Mouse (Mus musculus) hindbrain, embryonic 13.5 days (tissue): ENCODE data around the gene 1700028J19Rik. TPM values are rescaled to one million over a fixed set of nuclear protein-coding genes. Genes with fewer than 3 reads are reported as not detected.
"Not testable (repeated sequence)": the region's sequence is repeated elsewhere in the genome, so short reads cannot be mapped to it uniquely, and the experiment has no call there.

Source experiments
- ATAC-seq: fragments of 200-750 bp; cut with Nextera tagmentation; 2 replicates; pipeline ENCODE4 v1.8.0; 2017; ENCODE audit warnings: moderate TSS enrichment; ENCODE audit not compliant: low FRiP score
- H3K27ac ChIP-seq: fragments of 300-500 bp; sonication (generic); 2 replicates; pipeline ENCODE4 v1.5.1; 2015; ENCODE audit warnings: inconsistent platforms, mild to moderate bottlenecking, moderate library complexity
- H3K27me3 ChIP-seq: fragments of 300-500 bp; sonication (generic); 2 replicates; pipeline ENCODE4 v1.6.1; 2015; ENCODE audit warnings: mild to moderate bottlenecking, inconsistent platforms
- H3K36me3 ChIP-seq: fragments of 300-500 bp; sonication (generic); 2 replicates; pipeline ENCODE4 v1.6.1; 2015; ENCODE audit warnings: mild to moderate bottlenecking, inconsistent platforms
- H3K4me1 ChIP-seq: fragments of 300-500 bp; sonication (generic); replicated peaks from 2 replicates; pipeline ENCODE4 v1.6.1; 2015; ENCODE audit warnings: inconsistent platforms
- H3K4me2 ChIP-seq: fragments of 300-500 bp; sonication (generic); 2 replicates; pipeline ENCODE4 v1.6.1; 2015; ENCODE audit warnings: inconsistent platforms, mild to moderate bottlenecking, moderate library complexity
- H3K4me3 ChIP-seq: fragments of 300-500 bp; sonication (generic); 2 replicates; pipeline ENCODE4 v1.5.1; 2015; ENCODE audit warnings: mild to moderate bottlenecking, inconsistent platforms
- H3K9ac ChIP-seq: fragments of 300-500 bp; sonication (generic); 2 replicates; pipeline ENCODE4 v1.6.1; 2015; ENCODE audit warnings: mild to moderate bottlenecking, inconsistent platforms
- H3K9me3 ChIP-seq: fragments of 300-500 bp; sonication (generic); 2 replicates; pipeline ENCODE4 v1.6.1; 2016; ENCODE audit warnings: inconsistent platforms
- WGBS: fragments of 180-500 bp; shearing (Covaris S2); methylation state at CpG from one replicate; pipeline ENCODE4 v1.1.7; 2015; 5-methylcytosine and 5-hydroxymethylcytosine counted together
- polyA plus RNA-seq: library from polyadenylated mRNA; unstranded; fragments of >200 nt; fragmentation: Nextera tagmentation; extraction: Ambion mirVana; gene quantifications from 2 replicates; pipeline ENCODE4 v1.2.1, GENCODE M21; 2015

Gene 1700028J19Rik
- polyA plus RNA-seq, 1 experiment from 2014 or later: 1.5 TPM

DNA sequence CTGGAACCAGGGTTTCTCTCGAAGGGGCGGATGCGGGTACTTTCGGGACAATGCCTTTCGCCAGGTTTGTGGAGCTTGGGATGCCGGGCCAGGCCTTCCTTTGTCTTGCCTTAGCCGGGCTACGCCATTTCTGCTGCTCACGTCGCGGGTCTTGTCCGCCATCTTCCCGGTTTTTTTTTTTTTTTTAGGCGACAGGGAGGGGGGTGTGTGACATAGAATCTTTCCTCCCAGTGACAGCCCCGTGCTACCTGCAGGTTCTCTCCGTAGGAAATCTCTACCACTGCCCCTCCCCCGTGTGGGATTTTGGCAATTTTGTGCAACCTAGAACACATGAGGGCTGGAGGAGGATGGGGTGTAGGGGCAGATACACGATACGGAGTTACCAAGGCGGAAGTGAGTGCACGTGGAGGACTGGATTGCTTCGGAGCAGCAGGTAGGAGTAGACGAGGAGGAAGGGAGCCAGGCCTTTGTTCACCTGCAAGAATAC is 532 bp upstream of the 1700028J19Rik start:
- H3K4me2 ChIP-seq: peak overlapping the region; percentile 82
- WGBS: under 1% methylated on average over 23 of the region's 23 CpGs
- H3K9me3 ChIP-seq: no peaks in the 10 kb centered on the region
- peak overlapping the region; percentile 94 for H3K27ac ChIP-seq
- peak overlapping the region; percentile 78 for H3K4me3 ChIP-seq
- ATAC-seq: peak; percentile 11
- H3K9ac ChIP-seq: peak overlapping the region; percentile 95
- H3K4me1 ChIP-seq: peaks cover 39% of the 10 kb centered on the region
- H3K27me3 ChIP-seq: peaks cover 6% of the 10 kb centered on the region; the same call in 1 of the 2 replicates
- peaks cover 36% of the 10 kb centered on the region for H3K36me3 ChIP-seq

DNA sequence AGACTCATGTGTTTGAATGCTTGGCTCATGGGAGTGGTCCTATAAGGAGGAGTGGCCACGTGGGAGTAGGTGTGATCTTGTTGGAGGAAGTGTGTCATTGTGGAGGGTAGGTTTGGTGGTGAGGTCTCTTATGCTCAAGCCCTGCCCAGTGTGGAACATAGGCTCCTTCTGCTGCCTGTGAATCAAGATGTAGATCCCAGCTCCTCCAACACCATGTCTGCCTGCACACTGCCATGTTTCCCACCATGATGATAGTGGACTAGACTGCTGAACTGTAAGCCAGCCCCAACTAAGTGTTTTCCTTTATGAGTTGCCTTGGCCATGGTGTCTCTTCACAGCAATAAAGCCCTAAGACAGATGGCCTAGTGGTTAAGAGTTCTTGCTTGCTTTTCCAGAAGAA is 2.4 kb downstream of the 1700028J19Rik start:
- Histone ChIP-seq H3K4me2 (no peak overlapping the region), H3K4me3 (no peak overlapping the region), H3K36me3 (peaks cover 11% of the 10 kb centered on the region), H3K27me3 (peaks cover 6% of the 10 kb centered on the region; the same call in 1 of the 2 replicates), H3K4me1 (peaks cover 28% of the 10 kb centered on the region), H3K9ac (no peak overlapping the region), H3K9me3 (no peaks in the 10 kb centered on the region), H3K27ac (no peak overlapping the region)
- ATAC-seq: no peak
- 42% methylated on average over 1 of the region's 1 CpGs for WGBS

DNA sequence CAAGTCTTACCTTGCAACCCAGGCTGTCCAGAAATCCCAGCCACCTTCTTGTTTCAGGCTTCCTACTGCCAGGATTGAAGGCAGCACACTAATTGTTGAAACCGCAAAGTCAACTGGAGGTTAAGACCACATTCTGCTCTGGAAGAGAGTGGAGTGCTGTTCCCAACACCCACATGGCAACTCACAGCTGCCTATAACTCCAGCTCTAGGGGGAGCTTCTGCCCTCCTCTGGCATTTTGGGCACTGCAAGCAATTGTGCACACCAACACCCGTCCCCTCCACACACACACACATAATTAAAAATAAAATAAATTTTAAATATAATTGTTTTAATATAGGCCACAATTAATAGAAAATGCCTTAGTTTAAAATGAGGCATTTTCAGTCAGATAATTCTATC is 5.3 kb downstream of the 1700028J19Rik start:
- Histone ChIP-seq H3K27me3 (peaks cover 6% of the 10 kb centered on the region; the same call in 1 of the 2 replicates), H3K4me1 (peaks cover 11% of the 10 kb centered on the region), H3K36me3 (no peaks in the 10 kb centered on the region), H3K27ac (no peak overlapping the region), H3K9ac (no peak overlapping the region), H3K4me2 (no peak overlapping the region), H3K9me3 (no peaks in the 10 kb centered on the region), H3K4me3 (no peak overlapping the region)
- WGBS: 74% methylated on average over 2 of the region's 2 CpGs
- no peak for ATAC-seq

DNA sequence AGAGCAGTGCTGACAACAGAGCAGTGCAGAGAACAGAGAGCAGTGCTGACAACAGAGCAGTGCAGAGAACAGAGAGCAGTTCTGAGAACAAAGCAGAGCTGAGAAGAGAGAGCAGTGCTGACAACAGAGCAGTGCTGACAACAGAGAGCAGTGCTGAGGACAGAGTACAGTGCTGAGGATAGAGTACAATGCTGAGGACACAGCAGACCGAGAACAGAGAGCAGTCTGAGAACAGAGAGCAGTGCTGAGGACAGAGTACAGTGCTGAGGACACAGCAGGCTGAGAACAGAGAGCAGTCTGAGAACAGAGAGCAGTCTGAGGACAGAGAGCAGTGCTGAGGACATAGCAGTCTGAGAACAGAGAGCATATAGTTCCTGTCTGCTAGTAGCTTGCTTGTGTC is 5.8 kb downstream of the 1700028J19Rik start:
- ATAC-seq: no peak
- 65% methylated on average over 1 of the region's 1 CpGs for WGBS

DNA sequence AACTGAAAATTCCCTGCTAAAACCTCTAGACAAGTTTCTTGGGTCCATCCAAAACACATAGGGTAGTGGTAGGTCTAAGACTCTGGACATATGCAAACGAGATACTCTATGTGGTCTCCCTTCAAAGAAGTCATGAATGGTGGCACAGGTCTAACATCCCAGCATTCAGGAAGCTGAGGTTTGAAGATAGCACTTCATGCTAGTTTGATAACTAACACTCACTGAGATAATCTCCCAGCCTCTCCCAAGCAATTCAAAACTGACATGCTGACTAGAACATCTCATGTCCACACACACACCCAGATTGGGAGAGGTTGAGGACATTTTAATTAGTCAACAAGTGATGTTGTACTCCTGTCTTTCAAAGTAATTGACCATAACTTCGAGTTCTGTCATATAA is 6.6 kb downstream of the 1700028J19Rik start:
- H3K4me1 ChIP-seq: peaks cover 1% of the 10 kb centered on the region; the same call in 1 of the 2 replicates
- peaks cover 6% of the 10 kb centered on the region; the same call in 1 of the 2 replicates for H3K27me3 ChIP-seq
- ATAC-seq: no peak
- 56% methylated on average over 2 of the region's 2 CpGs for WGBS
- no peak overlapping the region for H3K9ac ChIP-seq
- no peaks in the 10 kb centered on the region for H3K36me3 ChIP-seq
- H3K4me2 ChIP-seq: no peak overlapping the region
- no peak overlapping the region for H3K27ac ChIP-seq
- H3K9me3 ChIP-seq: no peaks in the 10 kb centered on the region
- no peak overlapping the region for H3K4me3 ChIP-seq

More for the DNA sequence above, 5.8 kb downstream of the 1700028J19Rik start:
- Histone ChIP-seq H3K4me1 (peaks cover 9% of the 10 kb centered on the region), H3K27me3 (peaks cover 6% of the 10 kb centered on the region; the same call in 1 of the 2 replicates), H3K9ac (no peak overlapping the region), H3K9me3 (no peaks in the 10 kb centered on the region), H3K27ac (no peak overlapping the region), H3K4me2 (no peak overlapping the region), H3K4me3 (no peak overlapping the region), H3K36me3 (no peaks in the 10 kb centered on the region)

DNA sequence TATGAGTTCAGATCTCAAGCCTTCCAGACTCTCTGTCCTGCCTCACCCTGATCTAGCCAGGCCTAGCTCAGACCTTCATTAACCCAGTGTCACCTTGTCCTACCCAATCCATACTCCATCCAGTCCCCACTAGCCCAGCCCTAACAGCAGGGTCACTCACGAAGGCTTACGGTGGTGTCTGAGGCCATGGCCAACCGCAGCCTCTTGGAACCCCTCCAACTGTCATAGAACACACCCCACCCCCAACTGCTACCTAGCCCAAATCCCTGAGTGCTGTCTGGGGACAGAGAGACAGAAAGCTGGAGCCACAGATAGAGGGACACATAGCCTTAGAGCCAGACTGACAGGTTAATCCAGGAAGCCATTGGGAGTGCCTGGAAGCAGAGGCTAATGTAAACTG is 10.6 kb downstream of the 1700028J19Rik start, which contains the start of gene Gm36864:
Gene Gm36864, plus strand, starts transcription at position 269 of the 400 bp plus-strand sequence.
- 81% methylated on average over 3 of the region's 3 CpGs for WGBS
- no peaks in the 10 kb centered on the region for H3K9me3 ChIP-seq
- no peak within 1 kb of the TSS for H3K9ac ChIP-seq

DNA sequence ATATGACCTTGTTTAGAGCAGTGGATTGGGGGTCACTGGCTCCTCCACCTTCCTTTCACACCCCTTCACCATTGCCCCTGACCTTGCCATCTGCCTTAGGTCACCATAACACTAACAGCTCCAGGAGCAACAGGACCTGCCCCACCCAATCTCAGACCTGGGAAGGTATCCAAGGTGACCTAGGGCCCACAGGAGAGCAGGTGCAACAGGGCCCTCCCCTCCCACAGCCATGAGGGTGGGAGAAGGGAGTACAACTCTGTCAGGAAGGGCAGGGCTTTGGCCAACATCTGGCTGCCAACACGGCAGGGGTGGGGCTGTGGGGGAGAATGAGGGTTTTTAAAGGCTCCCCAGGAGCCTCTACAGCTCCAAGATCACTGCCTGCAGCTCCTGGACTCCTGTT is 21.4 kb downstream of the 1700028J19Rik start, which contains the start of gene Klk1:
Gene Klk1, plus strand, starts transcription at position 285 of the 400 bp plus-strand sequence.
- Histone ChIP-seq H3K9me3 (no peaks in the 10 kb centered on the region), H3K27me3 (no peaks in the 10 kb centered on the region), H3K4me1 (no peaks in the 10 kb centered on the region), H3K36me3 (no peaks in the 10 kb centered on the region), H3K4me3 (no peak within 1 kb of the TSS), H3K9ac (no peak within 1 kb of the TSS), H3K4me2 (no peak within 1 kb of the TSS), H3K27ac (no peak within 1 kb of the TSS)
- 50% methylated on average over 1 of the region's 1 CpGs for WGBS
- ATAC-seq: no peak

More for the DNA sequence above, 10.6 kb downstream of the 1700028J19Rik start, which contains the start of gene Gm36864:
- Histone ChIP-seq H3K27me3 (no peaks in the 10 kb centered on the region), H3K27ac (no peak within 1 kb of the TSS), H3K4me3 (no peak within 1 kb of the TSS), H3K36me3 (no peaks in the 10 kb centered on the region), H3K4me2 (no peak within 1 kb of the TSS), H3K4me1 (no peaks in the 10 kb centered on the region)
- no peak for ATAC-seq

DNA sequence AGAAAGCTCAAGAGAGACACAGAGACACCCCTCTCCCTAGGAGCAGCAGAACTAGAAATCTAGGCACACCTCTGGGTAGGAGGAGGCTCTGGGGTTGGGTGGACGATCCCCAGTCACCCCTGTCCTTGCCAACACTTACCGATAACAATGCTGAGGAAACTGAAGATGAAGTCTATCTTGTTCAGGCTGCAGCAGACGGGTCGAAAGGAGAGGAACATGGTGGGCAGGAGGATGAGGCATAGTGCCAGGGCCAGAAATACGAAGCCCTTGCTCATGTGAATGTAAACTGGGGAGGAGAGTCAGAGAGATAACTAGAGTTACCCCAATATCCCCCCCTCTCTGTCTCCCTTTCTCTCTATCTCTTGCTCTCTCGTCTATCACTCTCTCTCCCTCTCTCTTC is 24.2 kb downstream of the 1700028J19Rik start:
- H3K27ac ChIP-seq, H3K27me3 ChIP-seq, H3K36me3 ChIP-seq, H3K4me1 ChIP-seq, H3K4me3 ChIP-seq, ATAC-seq, H3K9ac ChIP-seq, H3K4me2 ChIP-seq, H3K9me3 ChIP-seq: not testable (repeated sequence)
- 93% methylated on average over 6 of the region's 6 CpGs for WGBS

DNA sequence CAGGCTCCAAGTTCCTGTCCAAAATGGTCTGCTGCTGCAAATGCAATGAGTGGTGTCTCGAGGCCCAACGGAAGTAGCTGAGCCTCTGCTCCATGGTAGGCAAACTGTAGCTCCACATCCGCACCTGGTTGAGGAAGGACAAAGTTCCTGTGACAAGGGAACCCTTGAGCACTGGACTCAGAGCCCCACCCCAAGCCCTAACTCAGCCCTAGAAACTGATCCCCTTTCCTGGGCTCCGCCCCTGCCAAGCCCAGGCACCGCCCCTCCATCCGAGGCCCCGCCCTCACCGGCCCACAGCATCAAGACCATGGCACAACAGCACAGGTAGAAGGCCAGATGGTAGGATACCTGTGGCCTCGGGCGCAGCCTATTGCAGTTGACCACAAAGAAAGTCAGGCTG is 24.9 kb downstream of the 1700028J19Rik start:
- not testable (repeated sequence) for H3K27ac ChIP-seq, H3K4me1 ChIP-seq, H3K36me3 ChIP-seq, ATAC-seq, H3K4me3 ChIP-seq, H3K27me3 ChIP-seq, H3K9me3 ChIP-seq, H3K9ac ChIP-seq, H3K4me2 ChIP-seq
- WGBS: 78% methylated on average over 10 of the region's 10 CpGs

DNA sequence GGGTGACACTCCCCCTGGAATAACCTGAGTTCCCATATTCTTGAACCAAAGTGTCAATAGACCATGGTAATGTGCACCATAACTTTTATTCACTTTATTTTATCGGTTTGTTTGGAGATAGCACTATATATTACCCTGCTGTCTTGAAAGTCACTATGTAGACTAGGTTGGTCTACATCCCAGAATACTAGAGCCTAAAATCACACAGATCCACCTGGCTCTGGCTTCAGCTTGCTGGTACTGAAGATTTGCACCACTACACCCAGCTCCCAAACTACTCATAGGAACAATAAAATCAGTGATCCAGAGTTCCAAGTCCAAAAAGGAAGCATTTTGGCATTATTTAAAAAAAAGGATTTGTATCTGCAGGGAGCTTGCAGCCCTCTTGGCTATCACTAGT is 30.9 kb downstream of the 1700028J19Rik start, which contains the start of gene Klk1b5:
Gene Klk1b5, plus strand, starts transcription at position 301 of the 400 bp plus-strand sequence.
- no peak for ATAC-seq
- 85% methylated on average over 1 of the region's 1 CpGs for WGBS
- H3K4me3 ChIP-seq: no peak within 1 kb of the TSS
- H3K9ac ChIP-seq: no peak within 1 kb of the TSS
- no peak within 1 kb of the TSS for H3K4me2 ChIP-seq
- H3K9me3 ChIP-seq: no peaks in the 10 kb centered on the region
- no peaks in the 10 kb centered on the region for H3K27me3 ChIP-seq
- H3K36me3 ChIP-seq: no peaks in the 10 kb centered on the region
- no peaks in the 10 kb centered on the region for H3K4me1 ChIP-seq
- H3K27ac ChIP-seq: no peak within 1 kb of the TSS

DNA sequence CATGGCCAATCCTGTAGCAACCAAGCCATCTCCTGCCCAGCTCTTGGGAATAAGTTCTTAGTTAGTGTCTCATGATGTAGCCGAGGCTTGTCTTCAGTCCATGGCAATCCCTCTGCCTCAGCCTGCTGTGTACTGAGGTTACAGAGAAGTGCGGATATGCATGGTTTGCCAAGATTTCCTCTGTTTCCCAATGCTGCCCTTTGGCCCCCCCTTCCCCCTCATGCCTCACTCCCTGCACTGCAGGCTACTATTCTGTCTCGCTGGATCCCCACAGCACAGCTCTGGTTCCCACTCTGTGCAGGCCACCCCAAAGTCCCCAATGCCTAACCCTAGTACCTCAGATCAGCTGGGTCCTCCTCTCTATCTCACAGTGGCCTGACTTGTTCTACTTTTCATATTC is 38.2 kb downstream of the 1700028J19Rik start:
- Histone ChIP-seq H3K4me2 (no peak overlapping the region), H3K4me3 (no peak overlapping the region), H3K9me3 (no peaks in the 10 kb centered on the region), H3K27me3 (no peaks in the 10 kb centered on the region), H3K9ac (no peak overlapping the region), H3K27ac (no peak overlapping the region), H3K36me3 (no peaks in the 10 kb centered on the region), H3K4me1 (no peaks in the 10 kb centered on the region)
- WGBS: 81% methylated on average over 3 of the region's 3 CpGs
- ATAC-seq: no peak

DNA sequence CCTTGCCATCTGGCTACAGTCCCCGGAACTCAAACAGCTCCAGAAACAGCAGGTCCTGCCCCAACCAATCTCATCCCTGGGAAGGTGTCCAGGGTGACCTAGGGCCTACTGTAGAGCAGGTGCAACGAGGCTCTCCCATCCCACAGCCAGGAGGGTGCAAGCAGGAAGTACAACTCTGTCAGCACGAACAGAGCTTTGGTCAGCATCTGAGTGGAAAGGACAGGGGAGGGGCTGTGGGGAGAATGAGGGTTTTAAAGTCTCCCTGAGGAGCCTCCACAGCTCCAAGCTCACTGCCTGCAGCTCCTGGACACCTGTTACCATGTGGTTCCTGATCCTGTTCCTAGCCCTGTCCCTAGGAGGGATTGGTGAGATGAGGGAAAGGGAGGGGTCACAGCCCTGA is 39.4 kb downstream of the 1700028J19Rik start, which contains the start of gene Klk1b4:
Gene Klk1b4, plus strand, starts transcription at position 301 of the 400 bp plus-strand sequence.
- H3K4me2 ChIP-seq, H3K4me3 ChIP-seq, H3K36me3 ChIP-seq, ATAC-seq, H3K27ac ChIP-seq, H3K9me3 ChIP-seq, H3K9ac ChIP-seq, H3K4me1 ChIP-seq, H3K27me3 ChIP-seq: not testable (repeated sequence)
- 47% methylated on average over 3 of the region's 3 CpGs for WGBS

DNA sequence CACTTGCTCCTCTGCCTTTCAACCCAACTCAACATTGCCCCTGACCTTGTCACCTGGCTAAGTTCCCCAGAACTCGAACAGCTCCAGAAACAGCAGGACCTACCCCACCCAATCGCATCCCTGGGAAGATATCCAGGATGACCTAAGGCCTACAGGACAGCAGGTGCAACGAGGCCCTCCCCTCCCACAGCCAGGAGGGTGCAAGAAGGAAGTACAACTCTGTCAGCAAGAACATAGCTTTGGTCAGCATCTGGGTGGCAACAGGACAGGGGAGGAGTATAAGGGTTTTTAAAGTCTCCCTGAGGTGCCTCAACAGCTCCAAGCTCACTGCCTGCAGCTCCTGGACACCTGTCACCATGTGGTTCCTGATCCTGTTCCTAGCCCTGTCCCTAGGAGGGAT is 48.6 kb downstream of the 1700028J19Rik start, which contains the start of gene Klk1b3:
Gene Klk1b3, plus strand, starts transcription at position 301 of the 400 bp plus-strand sequence.
- H3K27ac ChIP-seq: no peak within 1 kb of the TSS
- H3K4me1 ChIP-seq: no peaks in the 10 kb centered on the region
- H3K27me3 ChIP-seq: no peaks in the 10 kb centered on the region
- 64% methylated on average over 3 of the region's 3 CpGs for WGBS
- no peaks in the 10 kb centered on the region for H3K9me3 ChIP-seq
- no peak within 1 kb of the TSS for H3K4me2 ChIP-seq
- H3K36me3 ChIP-seq: no peaks in the 10 kb centered on the region
- no peak for ATAC-seq
- H3K9ac ChIP-seq: no peak within 1 kb of the TSS
- no peak within 1 kb of the TSS for H3K4me3 ChIP-seq
